Mouse (Mus musculus) hindbrain, embryonic 16.5 days (tissue): ENCODE measurements around the gene Mcam. TPM values are rescaled to one million over a fixed set of nuclear protein-coding genes. Genes with fewer than 3 reads are reported as not detected.

ENCODE experiments used
- polyA plus RNA-seq: library from polyadenylated mRNA; unstranded; fragments of >200 nt; fragmentation: Nextera tagmentation; extraction: Ambion mirVana; gene quantifications from 2 replicates; pipeline ENCODE4 v1.2.1, GENCODE M21; 2015

The Mcam gene
- polyA plus RNA-seq, 1 experiment from 2014 or later: 12.3 TPM

Other genes with a start within 250 kb of the Mcam start
- gene Thy1, start 91.1 kb upstream of the Mcam start, polyA plus RNA-seq: 10.2 and 18.7 TPM in 2 replicates
- gene Usp2, start 67.4 kb upstream of the Mcam start, polyA plus RNA-seq: 12.8 and 18.6 TPM in 2 replicates
- 0.20 and 0.31 TPM in 2 replicates for gene Mfrp, start 32.7 kb upstream of the Mcam start, polyA plus RNA-seq
- 8.5 and 9.5 TPM in 2 replicates for gene C1qtnf5, start 27.2 kb upstream of the Mcam start, polyA plus RNA-seq
- gene Gm49380, start 21.0 kb upstream of the Mcam start, polyA plus RNA-seq: 0.14 and 0.24 TPM in 2 replicates
- 33.0 and 37.8 TPM in 2 replicates for gene Rnf26, start 21.0 kb upstream of the Mcam start, polyA plus RNA-seq
- 17.4 and 20.3 TPM in 2 replicates for gene Cbl, start 99.6 kb downstream of the Mcam start, polyA plus RNA-seq
- not detected in 2 replicates for gene Ccdc153, start 106.2 kb downstream of the Mcam start, polyA plus RNA-seq
- 0.38 and 0.40 TPM in 2 replicates for gene Pdzd3, start 117.0 kb downstream of the Mcam start, polyA plus RNA-seq
- gene Nlrx1, start 134.1 kb downstream of the Mcam start, polyA plus RNA-seq: 4.7 and 5.4 TPM in 2 replicates
- gene Abcg4, start 154.1 kb downstream of the Mcam start, polyA plus RNA-seq: 33.7 and 36.2 TPM in 2 replicates
- 22.3 and 26.6 TPM in 2 replicates for gene Hinfp, start 171.2 kb downstream of the Mcam start, polyA plus RNA-seq
- 23.1 and 27.1 TPM in 2 replicates for gene C2cd2l, start 185.8 kb downstream of the Mcam start, polyA plus RNA-seq
- 32.5 and 42.6 TPM in 2 replicates for gene Dpagt1, start 191.6 kb downstream of the Mcam start, polyA plus RNA-seq
- 106 and 143 TPM in 2 replicates for gene H2afx, start 200.2 kb downstream of the Mcam start, polyA plus RNA-seq
- 64.0 and 67.4 TPM in 2 replicates for gene Hmbs, start 209.8 kb downstream of the Mcam start, polyA plus RNA-seq
- gene Vps11, start 227.2 kb downstream of the Mcam start, polyA plus RNA-seq: 43.5 and 46.4 TPM in 2 replicates
- gene Hyou1, start 245.0 kb downstream of the Mcam start, polyA plus RNA-seq: 25.3 and 29.0 TPM in 2 replicates